Mouse (Mus musculus): ENCODE measurements around the gene Timd4.

GRCm38 (mm10) chr11:46810511-46810910, at the start of gene Timd4:
- no peak for TF ChIP-seq CTCF (IDR thresholded peaks at IDR 0.05; ENCODE audit: borderline replicate concordance, insufficient read depth, low read length)
- TF ChIP-seq POLR2A (IDR thresholded peaks at IDR 0.05; ENCODE audit: low read depth, low read length): no peak
